Mouse (Mus musculus) heart, embryonic 13.5 days (tissue): ENCODE measurements around the gene Izumo1. TPM values are rescaled to one million over a fixed set of nuclear protein-coding genes. Genes with fewer than 3 reads are reported as not detected.

ENCODE experiments used
- ATAC-seq: fragments of 200-750 bp; cut with Nextera tagmentation; 2 replicates; pipeline ENCODE4 v1.8.0; 2017; ENCODE audit warnings: moderate TSS enrichment; ENCODE audit not compliant: insufficient number of reproducible peaks, low FRiP score, low TSS enrichment; ENCODE audit errors: extremely low read depth
- H3K27ac ChIP-seq: fragments of 300-500 bp; sonication (generic); replicated peaks from 2 replicates; pipeline ENCODE4 v1.5.1; 2015; ENCODE audit warnings: moderate library complexity, mild to moderate bottlenecking, inconsistent platforms
- H3K27me3 ChIP-seq: fragments of 300-500 bp; sonication (generic); replicated peaks from 2 replicates; pipeline ENCODE4 v1.6.1; 2015; ENCODE audit warnings: mild to moderate bottlenecking, inconsistent platforms
- H3K36me3 ChIP-seq: fragments of 300-500 bp; sonication (generic); 2 replicates; pipeline ENCODE4 v1.6.1; 2015; ENCODE audit warnings: mild to moderate bottlenecking, inconsistent platforms
- H3K4me1 ChIP-seq: fragments of 300-500 bp; sonication (generic); 2 replicates; pipeline ENCODE4 v1.6.1; 2015; ENCODE audit warnings: inconsistent platforms
- H3K4me2 ChIP-seq: fragments of 300-500 bp; sonication (generic); 2 replicates; pipeline ENCODE4 v1.6.1; 2015; ENCODE audit warnings: inconsistent platforms, mild to moderate bottlenecking, moderate library complexity
- H3K4me3 ChIP-seq: fragments of 300-500 bp; sonication (generic); 2 replicates; pipeline ENCODE4 v1.5.1; 2015; ENCODE audit warnings: moderate library complexity, mild to moderate bottlenecking, inconsistent platforms
- H3K9ac ChIP-seq: fragments of 300-500 bp; sonication (generic); 2 replicates; pipeline ENCODE4 v1.6.1; 2015; ENCODE audit warnings: inconsistent platforms, mild to moderate bottlenecking, moderate library complexity
- H3K9me3 ChIP-seq: fragments of 300-500 bp; sonication (generic); 2 replicates; pipeline ENCODE4 v1.6.1; 2016; ENCODE audit warnings: inconsistent platforms
- whole genome bisulfite sequencing: fragments of 180-500 bp; shearing (Covaris S2); methylation state at CpG from one replicate; pipeline ENCODE4 v1.1.7; 2015; ENCODE audit warnings: mixed read lengths; 5-methylcytosine and 5-hydroxymethylcytosine counted together
- polyA plus RNA-seq: library from polyadenylated mRNA; unstranded; fragments of >200 nt; fragmentation: Nextera tagmentation; extraction: Ambion mirVana; gene quantifications from 2 replicates; pipeline ENCODE4 v1.2.1, GENCODE M21; 2015

Gene Izumo1
- polyA plus RNA-seq, 1 experiment from 2014 or later = 0.11 TPM

- no peak overlapping the region for H3K4me3 ChIP-seq
- peaks cover 60% of the 10 kb centered on the region for H3K27me3 ChIP-seq
- WGBS = 76% methylated on average over 5 of the region's 5 CpGs
- no peak overlapping the region for H3K9ac ChIP-seq
- no peaks in the 10 kb centered on the region for H3K9me3 ChIP-seq
- peaks cover 16% of the 10 kb centered on the region for H3K4me1 ChIP-seq
- no peak overlapping the region for H3K27ac ChIP-seq
- ATAC-seq = no peak
- H3K4me2 ChIP-seq = no peak overlapping the region
- H3K36me3 ChIP-seq = no peaks in the 10 kb centered on the region
Observed at GRCm38 (mm10) chr7:45619592-45619991, 2.0 kb upstream of the Izumo1 start.

- no peak overlapping the region for H3K27ac ChIP-seq
- WGBS = 90% methylated on average over 11 of the region's 11 CpGs
Observed at GRCm38 (mm10) chr7:45623507-45623906, 1.9 kb downstream of the Izumo1 start.

GRCm38 (mm10) chr7:45624718-45625117 is 3.1 kb downstream of the Izumo1 start:
- no peak for ATAC-seq
- Histone ChIP-seq H3K27ac (no peak overlapping the region), H3K27me3 (peaks cover 39% of the 10 kb centered on the region)

More at GRCm38 (mm10) chr7:45623507-45623906, 1.9 kb downstream of the Izumo1 start:
- Histone ChIP-seq H3K27me3 (peaks cover 43% of the 10 kb centered on the region), H3K4me2 (no peak overlapping the region), H3K9ac (no peak overlapping the region), H3K4me3 (no peak overlapping the region), H3K36me3 (no peaks in the 10 kb centered on the region), H3K4me1 (peaks cover 9% of the 10 kb centered on the region), H3K9me3 (no peaks in the 10 kb centered on the region)
- no peak for ATAC-seq

GRCm38 (mm10) chr7:45625481-45625880 is 3.9 kb downstream of the Izumo1 start:
- 81% methylated on average over 8 of the region's 8 CpGs for WGBS
- Histone ChIP-seq H3K4me1 (peaks cover 10% of the 10 kb centered on the region), H3K9me3 (no peaks in the 10 kb centered on the region)

More at GRCm38 (mm10) chr7:45624718-45625117, 3.1 kb downstream of the Izumo1 start:
- Histone ChIP-seq H3K36me3 (no peaks in the 10 kb centered on the region), H3K9ac (no peak overlapping the region), H3K9me3 (no peaks in the 10 kb centered on the region), H3K4me3 (no peak overlapping the region), H3K4me1 (peaks cover 10% of the 10 kb centered on the region), H3K4me2 (no peak overlapping the region)
- WGBS = 67% methylated on average over 3 of the region's 3 CpGs

GRCm38 (mm10) chr7:45626571-45627076 is 5.0 kb downstream of the Izumo1 start:
- no peaks in the 10 kb centered on the region for H3K36me3 ChIP-seq
- WGBS = 74% methylated on average over 7 of the region's 7 CpGs
- H3K4me3 ChIP-seq = peak overlapping the region; percentile 67; the same call in 1 of the 2 replicates
- peaks cover 51% of the 10 kb centered on the region for H3K27me3 ChIP-seq
- H3K9me3 ChIP-seq = no peaks in the 10 kb centered on the region
- peak overlapping the region; percentile 90 for H3K27ac ChIP-seq
- no peak for ATAC-seq
- H3K4me1 ChIP-seq = peaks cover 8% of the 10 kb centered on the region
- peak overlapping the region; percentile 13 for H3K4me2 ChIP-seq
- peak overlapping the region; percentile 90; the same call in 1 of the 2 replicates for H3K9ac ChIP-seq

More at GRCm38 (mm10) chr7:45625481-45625880, 3.9 kb downstream of the Izumo1 start:
- H3K4me2 ChIP-seq = no peak overlapping the region
- peaks cover 40% of the 10 kb centered on the region for H3K27me3 ChIP-seq
- H3K27ac ChIP-seq = no peak overlapping the region
- no peak for ATAC-seq
- no peak overlapping the region for H3K9ac ChIP-seq
- no peak overlapping the region for H3K4me3 ChIP-seq
- no peaks in the 10 kb centered on the region for H3K36me3 ChIP-seq

GRCm38 (mm10) chr7:45627261-45627660 is 5.7 kb downstream of the Izumo1 start, which contains the start of gene Rasip1:
Gene Rasip1 (plus strand): TSS chr7:45627488.
- ATAC-seq = peak; percentile 40; the same call in 1 of the 2 replicates
- Histone ChIP-seq H3K4me2 (peak within 1 kb of the TSS; percentile 95), H3K36me3 (no peaks in the 10 kb centered on the region), H3K9me3 (no peaks in the 10 kb centered on the region), H3K4me3 (peak within 1 kb of the TSS; percentile 67), H3K27me3 (peaks cover 57% of the 10 kb centered on the region), H3K9ac (peak within 1 kb of the TSS; percentile 90), H3K4me1 (peaks cover 9% of the 10 kb centered on the region), H3K27ac (peak within 1 kb of the TSS; percentile 90)
- WGBS = 52% methylated on average over 9 of the region's 9 CpGs

- Histone ChIP-seq H3K4me2 (peak overlapping the region; percentile 95), H3K9me3 (no peaks in the 10 kb centered on the region), H3K9ac (peak overlapping the region; percentile 90), H3K36me3 (peaks cover under 1% of the 10 kb centered on the region; the same call in 1 of the 2 replicates), H3K4me3 (peak overlapping the region; percentile 67), H3K4me1 (peaks cover 23% of the 10 kb centered on the region), H3K27me3 (peaks cover 53% of the 10 kb centered on the region), H3K27ac (peak overlapping the region; percentile 90)
- 1% methylated on average over 91 of the region's 105 CpGs for WGBS
- ATAC-seq = peak; percentile 33; the same call in 1 of the 2 replicates
Observed at GRCm38 (mm10) chr7:45628364-45629294, 7.0 kb downstream of the Izumo1 start.

GRCm38 (mm10) chr7:45630064-45630907 is 8.7 kb downstream of the Izumo1 start:
- WGBS = 64% methylated on average over 23 of the region's 23 CpGs
- 0 out of 2 replicates have a peak overlapping the region, but pooled peaks have one; percentile 5 for H3K9ac ChIP-seq
- peaks cover 30% of the 10 kb centered on the region for H3K4me1 ChIP-seq
- no peaks in the 10 kb centered on the region for H3K9me3 ChIP-seq
- H3K4me3 ChIP-seq = peak overlapping the region; percentile 7; the same call in 1 of the 2 replicates
- peaks cover 53% of the 10 kb centered on the region for H3K27me3 ChIP-seq
- peak overlapping the region; percentile 95 for H3K4me2 ChIP-seq
- H3K27ac ChIP-seq = 0 out of 2 replicates have a peak overlapping the region, but pooled peaks have one; percentile 12
- no peak for ATAC-seq
- peaks cover 2% of the 10 kb centered on the region; the same call in 1 of the 2 replicates for H3K36me3 ChIP-seq

GRCm38 (mm10) chr7:45632499-45632898 is 10.9 kb downstream of the Izumo1 start:
- Histone ChIP-seq H3K27ac (0 out of 2 replicates have a peak overlapping the region, but pooled peaks have one; percentile 3), H3K36me3 (peaks cover 17% of the 10 kb centered on the region), H3K9ac (peak overlapping the region; percentile 73), H3K4me3 (peak overlapping the region; percentile 37), H3K4me2 (peak overlapping the region; percentile 62), H3K9me3 (no peaks in the 10 kb centered on the region), H3K4me1 (peaks cover 41% of the 10 kb centered on the region), H3K27me3 (peaks cover 41% of the 10 kb centered on the region)
- WGBS = 24% methylated on average over 35 of the region's 35 CpGs
- ATAC-seq = no peak

GRCm38 (mm10) chr7:45634946-45635681 is 13.5 kb downstream of the Izumo1 start:
- H3K36me3 ChIP-seq = peaks cover 18% of the 10 kb centered on the region
- H3K9ac ChIP-seq = no peak overlapping the region
- no peak for ATAC-seq
- H3K9me3 ChIP-seq = no peaks in the 10 kb centered on the region
- H3K4me3 ChIP-seq = no peak overlapping the region
- peaks cover 21% of the 10 kb centered on the region for H3K27me3 ChIP-seq
- H3K4me2 ChIP-seq = no peak overlapping the region
- H3K4me1 ChIP-seq = peaks cover 56% of the 10 kb centered on the region
- peak overlapping the region; percentile 80 for H3K27ac ChIP-seq
- WGBS = 71% methylated on average over 11 of the region's 11 CpGs
